Mouse (Mus musculus): ENCODE measurements around the gene Mapk10. TPM values are rescaled to one million over a fixed set of nuclear protein-coding genes. Genes with fewer than 3 reads are reported as not detected.

Gene Mapk10
- polyA plus RNA-seq, 1 experiment: 0.58 TPM

- TF ChIP-seq POLR2A (IDR thresholded peaks at IDR 0.05; ENCODE audit: control insufficient read depth, extremely low read depth, insufficient read depth, low read length, poor library complexity) (no peak), CTCF (IDR thresholded peaks at IDR 0.05; ENCODE audit: borderline replicate concordance, control insufficient read depth, extremely low read depth, insufficient read depth, low read length, poor library complexity) (no peak)
- Histone ChIP-seq H3K4me1 (replicated peaks; ENCODE audit: control insufficient read depth, insufficient read depth, low read length) (no peaks in the 10 kb centered on the region), H3K27me3 (ENCODE audit: control insufficient read depth, insufficient read depth, low read length) (no peaks in the 10 kb centered on the region), H3K27ac (ENCODE audit: control insufficient read depth, insufficient read depth, low read length) (no peak overlapping the region), H3K36me3 (ENCODE audit: control insufficient read depth, insufficient read depth, low read length) (no peaks in the 10 kb centered on the region), H3K4me3 (ENCODE audit: control insufficient read depth, insufficient read depth, low read length) (no peak overlapping the region)
- no peak for DNase-seq
- WGBS: 65% methylated on average over 3 of the region's 3 CpGs
Measured at GRCm38 (mm10) chr5:103020954-103021353, 190.2 kb downstream of the Mapk10 start.

- Histone ChIP-seq H3K36me3 (ENCODE audit: control insufficient read depth, insufficient read depth, low read length) (no peaks in the 10 kb centered on the region), H3K4me3 (ENCODE audit: control insufficient read depth, insufficient read depth, low read length) (no peak overlapping the region), H3K27ac (ENCODE audit: control insufficient read depth, insufficient read depth, low read length) (no peak overlapping the region), H3K4me1 (replicated peaks; ENCODE audit: control insufficient read depth, insufficient read depth, low read length) (no peaks in the 10 kb centered on the region), H3K27me3 (ENCODE audit: control insufficient read depth, insufficient read depth, low read length) (no peaks in the 10 kb centered on the region)
- no peak for DNase-seq
- TF ChIP-seq CTCF (IDR thresholded peaks at IDR 0.05; ENCODE audit: borderline replicate concordance, control insufficient read depth, extremely low read depth, insufficient read depth, low read length, poor library complexity) (no peak), POLR2A (IDR thresholded peaks at IDR 0.05; ENCODE audit: control insufficient read depth, extremely low read depth, insufficient read depth, low read length, poor library complexity) (no peak)
- 92% methylated on average over 5 of the region's 5 CpGs for WGBS
Measured at GRCm38 (mm10) chr5:103020127-103020526, 191.0 kb downstream of the Mapk10 start.

- Histone ChIP-seq H3K4me1 (replicated peaks; ENCODE audit: control insufficient read depth, insufficient read depth, low read length) (no peaks in the 10 kb centered on the region), H3K4me3 (ENCODE audit: control insufficient read depth, insufficient read depth, low read length) (no peak overlapping the region), H3K27ac (ENCODE audit: control insufficient read depth, insufficient read depth, low read length) (no peak overlapping the region), H3K27me3 (ENCODE audit: control insufficient read depth, insufficient read depth, low read length) (no peaks in the 10 kb centered on the region), H3K36me3 (ENCODE audit: control insufficient read depth, insufficient read depth, low read length) (no peaks in the 10 kb centered on the region)
- WGBS: 85% methylated on average over 7 of the region's 7 CpGs
- TF ChIP-seq CTCF (IDR thresholded peaks at IDR 0.05; ENCODE audit: borderline replicate concordance, control insufficient read depth, extremely low read depth, insufficient read depth, low read length, poor library complexity): no peak
- TF ChIP-seq POLR2A (IDR thresholded peaks at IDR 0.05; ENCODE audit: control insufficient read depth, extremely low read depth, insufficient read depth, low read length, poor library complexity): no peak
- DNase-seq: no peak
Measured at GRCm38 (mm10) chr5:103017637-103018036, 193.5 kb downstream of the Mapk10 start.

GRCm38 (mm10) chr5:103014309-103014708 lies 196.8 kb downstream of the Mapk10 start:
- DNase-seq: no peak
- H3K36me3 ChIP-seq (ENCODE audit: control insufficient read depth, insufficient read depth, low read length): no peaks in the 10 kb centered on the region
- WGBS: 97% methylated on average over 4 of the region's 4 CpGs

GRCm38 (mm10) chr5:103008894-103009293 lies 202.2 kb downstream of the Mapk10 start:
- 86% methylated on average over 4 of the region's 4 CpGs for WGBS
- no peak for DNase-seq

More at GRCm38 (mm10) chr5:103014309-103014708, 196.8 kb downstream of the Mapk10 start:
- H3K4me3 ChIP-seq (ENCODE audit: control insufficient read depth, insufficient read depth, low read length): no peak overlapping the region
- no peak overlapping the region for H3K27ac ChIP-seq (ENCODE audit: control insufficient read depth, insufficient read depth, low read length)
- H3K27me3 ChIP-seq (ENCODE audit: control insufficient read depth, insufficient read depth, low read length): no peaks in the 10 kb centered on the region
- TF ChIP-seq CTCF (IDR thresholded peaks at IDR 0.05; ENCODE audit: borderline replicate concordance, control insufficient read depth, extremely low read depth, insufficient read depth, low read length, poor library complexity) (no peak), POLR2A (IDR thresholded peaks at IDR 0.05; ENCODE audit: control insufficient read depth, extremely low read depth, insufficient read depth, low read length, poor library complexity) (no peak)
- no peaks in the 10 kb centered on the region for H3K4me1 ChIP-seq (replicated peaks; ENCODE audit: control insufficient read depth, insufficient read depth, low read length)

GRCm38 (mm10) chr5:103002116-103002515 lies 209.0 kb downstream of the Mapk10 start:
- 87% methylated on average over 7 of the region's 7 CpGs for WGBS
- H3K27me3 ChIP-seq (ENCODE audit: control insufficient read depth, insufficient read depth, low read length): no peaks in the 10 kb centered on the region
- H3K4me3 ChIP-seq (ENCODE audit: control insufficient read depth, insufficient read depth, low read length): no peak overlapping the region
- TF ChIP-seq POLR2A (IDR thresholded peaks at IDR 0.05; ENCODE audit: control insufficient read depth, extremely low read depth, insufficient read depth, low read length, poor library complexity) (no peak), CTCF (IDR thresholded peaks at IDR 0.05; ENCODE audit: borderline replicate concordance, control insufficient read depth, extremely low read depth, insufficient read depth, low read length, poor library complexity) (no peak)
- no peak overlapping the region for H3K27ac ChIP-seq (ENCODE audit: control insufficient read depth, insufficient read depth, low read length)
- no peak for DNase-seq
- no peaks in the 10 kb centered on the region for H3K4me1 ChIP-seq (replicated peaks; ENCODE audit: control insufficient read depth, insufficient read depth, low read length)
- H3K36me3 ChIP-seq (ENCODE audit: control insufficient read depth, insufficient read depth, low read length): no peaks in the 10 kb centered on the region

More at GRCm38 (mm10) chr5:103008894-103009293, 202.2 kb downstream of the Mapk10 start:
- Histone ChIP-seq H3K4me3 (ENCODE audit: control insufficient read depth, insufficient read depth, low read length) (no peak overlapping the region), H3K27me3 (ENCODE audit: control insufficient read depth, insufficient read depth, low read length) (no peaks in the 10 kb centered on the region), H3K27ac (ENCODE audit: control insufficient read depth, insufficient read depth, low read length) (no peak overlapping the region), H3K36me3 (ENCODE audit: control insufficient read depth, insufficient read depth, low read length) (no peaks in the 10 kb centered on the region), H3K4me1 (replicated peaks; ENCODE audit: control insufficient read depth, insufficient read depth, low read length) (no peaks in the 10 kb centered on the region)
- TF ChIP-seq CTCF (IDR thresholded peaks at IDR 0.05; ENCODE audit: borderline replicate concordance, control insufficient read depth, extremely low read depth, insufficient read depth, low read length, poor library complexity) (no peak), POLR2A (IDR thresholded peaks at IDR 0.05; ENCODE audit: control insufficient read depth, extremely low read depth, insufficient read depth, low read length, poor library complexity) (no peak)

GRCm38 (mm10) chr5:103000572-103000971 lies 210.6 kb downstream of the Mapk10 start:
- Histone ChIP-seq H3K27ac (ENCODE audit: control insufficient read depth, insufficient read depth, low read length) (no peak overlapping the region), H3K4me1 (replicated peaks; ENCODE audit: control insufficient read depth, insufficient read depth, low read length) (no peaks in the 10 kb centered on the region), H3K36me3 (ENCODE audit: control insufficient read depth, insufficient read depth, low read length) (no peaks in the 10 kb centered on the region), H3K4me3 (ENCODE audit: control insufficient read depth, insufficient read depth, low read length) (no peak overlapping the region), H3K27me3 (ENCODE audit: control insufficient read depth, insufficient read depth, low read length) (no peaks in the 10 kb centered on the region)
- TF ChIP-seq POLR2A (IDR thresholded peaks at IDR 0.05; ENCODE audit: control insufficient read depth, extremely low read depth, insufficient read depth, low read length, poor library complexity): no peak
- no peak for TF ChIP-seq CTCF (IDR thresholded peaks at IDR 0.05; ENCODE audit: borderline replicate concordance, control insufficient read depth, extremely low read depth, insufficient read depth, low read length, poor library complexity)
- no peak for DNase-seq
- 87% methylated on average over 6 of the region's 6 CpGs for WGBS

Data from thymus, adult 2 months (tissue).